Mouse (Mus musculus) T-cell, adult 2 months (primary cell): ENCODE measurements at regions not wholly inside any gene's neighbourhood (a gene's known extent, or its start where the extent isn't known, plus 50 kb on each side); places are given as distances from the start of the nearest gene placed in this dataset.
A peak's percentile ranks its signal among the peaks of the same experiment; 100 is the strongest.
"Not testable (repeated sequence)": the region's sequence is repeated elsewhere in the genome, so short reads cannot be mapped to it uniquely, and the experiment has no call there.

Experiments
- DNase-seq: peaks from one replicate; pipeline ENCODE4 v3.0.0; 2022; ENCODE audit warnings: low spot score

DNA sequence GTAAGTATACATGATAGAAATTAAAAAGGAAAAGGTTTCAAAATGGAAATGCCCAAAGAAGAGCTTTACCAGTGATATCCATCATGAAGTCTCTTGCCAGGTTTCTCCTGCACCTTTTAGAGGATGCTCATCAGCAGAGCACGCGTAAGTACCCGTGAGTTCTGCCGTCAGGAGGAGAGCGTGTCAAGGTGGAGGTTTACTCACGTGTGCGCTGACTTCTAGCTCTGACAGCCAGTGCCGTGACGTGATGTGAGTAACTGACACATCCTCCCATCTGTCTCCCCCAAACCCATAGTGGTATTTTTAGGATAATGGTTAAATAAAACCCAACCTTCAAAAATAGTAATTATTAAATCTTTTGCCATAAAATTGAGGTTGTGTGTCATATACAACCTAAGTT lies 55.3 kb downstream of the Adra2a start:
- DNase-seq = no peak

DNA sequence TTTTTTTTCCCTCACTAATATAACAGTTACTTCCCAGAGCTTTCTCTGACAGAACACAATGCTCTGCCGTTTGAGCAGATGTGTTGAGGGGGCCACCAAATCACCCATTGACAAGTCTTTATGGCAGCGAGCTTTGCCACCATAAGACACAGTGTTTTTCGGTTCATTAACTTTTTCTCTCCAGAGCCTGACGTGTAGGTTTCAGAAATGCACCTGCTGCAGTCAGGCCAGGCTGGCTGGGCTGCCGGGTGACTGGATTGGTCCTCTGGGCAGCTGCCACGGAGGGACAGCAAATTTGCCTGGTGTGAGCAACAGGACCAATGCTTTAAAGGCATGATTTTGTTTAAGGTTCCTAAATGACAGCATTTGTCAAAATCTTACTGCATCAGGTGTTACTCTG lies 55.8 kb downstream of the Adra2a start:
- no peak for DNase-seq

- no peak for DNase-seq
Measured at GRCm38 (mm10) chr19:54106571-54106970, 62.6 kb downstream of the Adra2a start.

DNA sequence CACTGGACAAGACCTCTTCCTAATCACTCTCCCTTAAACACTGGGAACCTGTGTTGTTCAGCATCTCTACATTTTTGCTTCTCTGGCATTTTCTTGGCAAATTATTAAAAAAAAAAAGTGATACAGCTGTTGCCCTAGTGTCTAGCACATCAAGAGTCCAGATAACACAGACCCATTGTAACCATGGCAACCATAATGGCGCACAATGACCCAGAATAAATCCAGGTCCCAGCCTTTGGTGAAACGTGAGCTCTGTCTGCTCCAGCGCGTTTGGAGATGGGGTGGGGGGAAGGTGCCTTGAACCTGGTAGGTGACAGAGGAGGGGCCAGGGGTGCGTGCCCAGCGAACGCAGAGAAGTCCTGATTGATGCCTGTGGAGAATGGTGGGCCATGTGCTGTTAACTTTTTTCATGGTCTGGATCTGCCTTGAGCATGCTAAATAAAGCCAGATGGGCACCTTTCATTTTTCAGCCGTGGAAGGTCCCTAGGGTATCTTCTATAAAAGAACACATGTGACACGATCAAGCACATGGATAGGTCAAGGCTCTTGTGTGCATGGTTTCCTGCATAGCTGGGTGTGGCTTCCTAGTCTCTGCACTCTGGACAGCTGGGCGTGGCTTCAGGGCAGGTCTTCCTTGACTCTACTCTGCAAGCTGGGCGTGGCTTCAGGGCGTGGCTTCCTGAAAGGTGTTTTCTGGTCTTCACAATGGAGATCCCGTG lies 63.3 kb downstream of the Adra2a start:
- no peak for DNase-seq

GRCm38 (mm10) chr19:54110080-54110479 lies 66.1 kb downstream of the Adra2a start:
- no peak for DNase-seq

- no peak for DNase-seq
Measured at GRCm38 (mm10) chr19:54112691-54113090, 68.7 kb downstream of the Adra2a start.

DNA sequence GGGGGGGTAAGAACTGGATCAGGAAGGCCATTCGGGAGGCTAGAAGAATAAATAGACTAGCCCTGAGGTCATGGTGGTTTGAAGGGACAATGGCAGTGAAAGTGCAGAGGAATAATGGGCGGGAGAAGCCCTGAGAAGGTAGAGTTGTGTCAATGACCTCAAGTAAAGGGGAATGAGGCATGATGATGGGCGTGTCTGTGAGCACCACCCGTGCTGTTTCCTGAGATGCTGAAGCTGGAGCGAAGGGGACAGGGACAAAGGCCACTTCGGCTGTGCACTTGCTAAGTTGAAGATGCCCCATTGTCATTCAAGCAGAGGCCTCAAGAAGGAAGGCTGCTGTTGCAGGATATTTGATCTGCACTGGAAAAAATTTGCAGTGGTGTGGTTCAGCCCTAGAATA lies 69.5 kb downstream of the Adra2a start:
- DNase-seq = no peak

- DNase-seq = peak; percentile 33
Measured at GRCm38 (mm10) chr19:54114588-54115317, 70.8 kb downstream of the Adra2a start.

DNA sequence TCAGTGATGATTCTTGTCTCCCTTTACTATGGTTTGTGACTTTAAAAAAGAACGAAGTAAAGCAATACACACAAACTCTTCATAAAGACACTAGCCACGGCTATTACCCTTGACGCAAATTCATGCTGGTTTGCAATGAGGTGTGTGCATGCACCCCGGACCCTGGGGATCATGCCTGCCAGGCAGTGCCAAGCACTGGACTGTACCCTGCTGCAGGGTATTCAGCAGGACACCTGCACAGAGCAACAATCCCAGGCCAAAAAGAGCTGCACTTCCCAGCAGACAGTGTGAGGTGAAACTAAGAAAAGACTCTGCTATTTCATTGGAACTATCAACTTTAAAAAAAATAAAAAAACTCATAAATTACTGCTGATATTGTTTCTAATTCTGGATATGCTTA lies 71.4 kb downstream of the Adra2a start:
- no peak for DNase-seq

GRCm38 (mm10) chr19:54116829-54117228 lies 72.9 kb downstream of the Adra2a start:
- no peak for DNase-seq

- no peak for DNase-seq
Measured at GRCm38 (mm10) chr19:54117676-54118075, 73.7 kb downstream of the Adra2a start.

DNA sequence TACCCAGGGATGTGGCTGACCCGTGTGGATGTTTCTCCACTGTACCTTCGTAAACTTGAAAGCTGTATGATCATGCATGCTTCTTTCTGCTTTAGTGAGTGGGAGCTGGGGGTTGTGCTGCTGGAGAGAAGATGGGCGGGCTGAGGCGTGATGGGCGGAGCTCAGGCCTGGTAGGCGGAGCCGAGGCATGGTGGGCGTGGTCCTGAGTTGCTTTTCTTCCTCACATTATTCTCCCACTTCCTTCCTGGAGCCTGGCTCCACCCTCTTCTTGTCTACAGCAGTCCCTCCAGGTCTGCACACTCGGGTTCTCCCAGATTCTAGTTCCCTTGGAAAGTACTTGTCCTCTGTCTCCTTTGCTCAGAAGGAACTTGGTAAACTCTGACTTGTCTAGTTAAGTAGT lies 79.6 kb downstream of the Adra2a start:
- no peak for DNase-seq

DNA sequence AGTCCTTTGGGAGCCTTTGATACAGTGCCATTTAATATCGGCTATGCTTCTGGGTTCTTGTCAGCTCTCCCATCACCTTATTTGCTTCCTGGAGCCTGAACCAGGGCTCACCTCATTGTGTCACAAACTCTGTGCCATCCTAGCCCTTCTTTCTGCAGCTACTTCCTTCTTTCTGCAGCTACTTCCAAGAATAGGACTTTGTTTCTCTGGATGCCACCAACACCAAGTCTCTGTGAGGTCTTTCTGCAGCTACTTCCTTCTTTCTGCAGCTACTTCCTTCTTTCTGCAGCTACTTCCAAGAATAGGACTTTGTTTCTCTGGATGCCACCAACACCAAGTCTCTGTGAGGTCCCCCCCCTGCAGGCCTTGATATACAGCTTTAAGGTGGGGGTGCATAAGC lies 107.8 kb downstream of the Adra2a start:
- DNase-seq = not testable (repeated sequence)

DNA sequence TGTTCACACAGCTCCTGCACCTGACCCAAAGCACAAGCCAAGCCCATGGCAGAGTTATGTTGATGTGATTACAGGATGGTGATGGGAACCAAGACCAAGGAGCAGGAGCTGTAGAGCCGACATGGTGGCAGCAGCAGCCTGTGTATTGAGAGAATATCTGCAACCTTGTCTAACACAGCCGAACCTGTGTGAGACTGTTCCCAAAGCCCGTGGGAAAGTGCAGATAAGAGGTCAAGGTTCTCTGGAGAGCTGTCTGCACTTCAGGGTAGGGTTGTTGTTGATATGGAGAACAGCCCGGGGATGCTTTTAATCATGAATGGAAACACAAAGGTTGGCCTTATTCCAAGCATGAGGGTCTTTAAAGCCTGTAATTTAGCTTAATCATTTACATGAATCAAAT lies 110.4 kb downstream of the Adra2a start:
- no peak for DNase-seq

DNA sequence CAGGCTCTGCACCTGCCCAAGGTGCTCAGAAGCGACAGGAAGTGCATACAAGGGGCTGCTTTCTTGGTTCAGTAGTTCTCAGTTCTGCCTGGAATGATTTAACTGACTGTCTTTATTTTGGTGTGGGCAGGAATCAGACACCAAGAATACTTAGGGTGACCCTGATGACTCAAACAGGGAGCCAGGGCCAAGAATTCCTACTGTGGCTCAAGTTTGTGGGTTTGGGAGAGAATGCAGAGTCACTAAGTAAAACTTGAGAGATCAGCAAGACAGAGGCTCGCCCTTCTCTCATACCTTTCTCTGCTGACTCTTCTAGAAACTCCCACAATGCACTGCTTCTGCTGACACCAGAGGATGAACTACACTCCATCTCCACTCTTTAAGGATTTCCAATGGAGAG lies 126.4 kb downstream of the Adra2a start:
- no peak for DNase-seq

GRCm38 (mm10) chr19:54174090-54175055 lies 130.4 kb downstream of the Adra2a start:
- no peak for DNase-seq

DNA sequence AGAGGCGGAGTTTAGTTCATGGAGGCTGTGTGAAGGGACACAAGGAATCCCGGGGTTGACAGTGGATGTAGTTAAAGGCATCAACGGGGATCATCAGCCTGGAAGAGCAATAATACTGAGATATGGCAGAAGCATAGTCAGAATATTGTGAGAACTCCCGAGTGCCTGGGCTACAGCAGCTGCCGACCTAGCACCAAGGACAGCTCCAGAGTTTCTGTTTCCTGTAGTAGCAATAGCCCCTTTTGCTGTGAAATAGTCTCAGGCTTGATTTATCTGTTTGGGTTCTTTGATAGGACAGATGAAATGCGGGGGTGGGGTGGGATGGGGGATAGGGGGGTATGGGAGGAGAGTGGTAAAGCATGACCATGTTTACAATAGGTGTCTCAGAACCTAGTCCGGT lies 131.8 kb downstream of the Adra2a start:
- no peak for DNase-seq

- DNase-seq = no peak
Measured at GRCm38 (mm10) chr19:54177491-54177890, 133.5 kb downstream of the Adra2a start.

- no peak for DNase-seq
Measured at GRCm38 (mm10) chr19:54200407-54200806, 156.5 kb downstream of the Adra2a start.

GRCm38 (mm10) chr19:54202456-54202855 lies 158.5 kb downstream of the Adra2a start:
- DNase-seq = no peak

- no peak for DNase-seq
Measured at GRCm38 (mm10) chr19:54206819-54207218, 162.9 kb downstream of the Adra2a start.

DNA sequence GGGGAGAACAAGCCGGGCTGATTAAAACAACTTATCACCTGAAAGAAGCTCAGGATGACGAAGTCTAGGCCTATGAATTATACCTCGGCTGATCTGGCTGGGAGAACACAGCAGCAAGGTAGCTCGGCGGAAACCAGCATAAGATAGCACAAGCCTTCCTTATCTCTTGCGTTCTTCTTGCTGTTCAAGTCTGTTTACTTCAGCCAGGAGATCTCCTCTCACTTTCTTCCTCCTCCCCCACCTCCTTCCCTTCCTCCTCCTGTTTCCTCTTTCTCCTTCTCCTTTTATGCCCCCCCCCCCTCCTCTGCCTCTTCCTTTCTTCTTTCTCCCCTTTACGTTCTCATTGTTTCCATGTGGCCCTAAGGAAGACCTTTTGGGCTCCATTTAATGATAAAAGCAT lies 168.2 kb downstream of the Adra2a start:
- DNase-seq = no peak

DNA sequence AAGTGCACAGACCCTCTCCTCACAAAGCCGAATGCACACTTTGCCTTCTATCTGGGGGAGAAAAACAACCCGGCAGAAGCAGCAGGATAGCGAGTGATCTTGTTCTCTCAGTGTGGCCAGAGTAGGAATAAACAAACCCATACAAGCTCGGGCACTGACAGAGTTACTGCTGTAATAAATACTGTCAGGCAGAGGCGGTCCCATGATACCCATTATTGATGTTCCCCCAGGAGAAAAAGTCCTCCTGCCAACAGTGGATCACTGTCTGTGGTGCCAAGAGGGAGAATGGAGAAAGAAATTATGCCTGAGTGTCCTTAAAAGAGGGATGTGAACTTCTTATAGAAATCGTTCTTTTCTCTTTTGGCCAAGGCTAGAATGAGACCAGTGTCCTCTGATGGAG lies 200.2 kb downstream of the Adra2a start:
- DNase-seq = no peak
